Mouse (Mus musculus) cerebellum, postnatal 4 days (tissue): ENCODE results near the gene Tfr2.

Source experiments
- DNase-seq, 2 experiments: peaks; one replicate each; pipeline ENCODE4 v3.0.0; 2022; ENCODE audit warnings: low spot score in 2 of 2, mixed read lengths in 1 of 2

Gene Tfr2

DNA sequence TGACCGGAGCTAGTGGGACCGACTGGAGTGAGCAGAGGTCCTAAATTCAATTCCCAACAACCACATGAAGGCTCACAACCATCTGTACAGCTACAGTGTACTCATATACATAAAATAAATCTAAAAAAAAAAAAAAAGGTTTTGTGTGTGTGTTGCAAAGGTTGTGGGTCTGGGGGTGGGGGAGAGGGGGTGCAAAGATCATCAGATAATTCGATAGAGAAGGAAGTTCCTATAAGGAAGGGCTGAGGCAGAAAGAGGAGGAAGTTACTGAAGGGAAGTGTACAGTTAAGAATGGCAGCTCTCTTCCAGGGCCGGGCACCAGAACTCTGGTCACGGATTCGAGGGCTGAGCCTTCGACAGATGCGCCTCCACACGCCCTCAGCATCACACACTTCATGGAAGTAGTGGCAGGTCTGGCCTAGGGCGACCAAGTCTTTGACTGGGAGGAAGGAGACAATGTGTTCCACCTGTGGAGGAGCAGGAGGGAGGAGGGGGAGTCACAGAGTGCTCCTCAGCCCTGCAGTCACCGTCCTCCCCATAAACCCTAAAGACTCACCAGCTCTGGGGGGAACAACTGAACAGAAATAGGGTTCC, 54.4 kb downstream of the Tfr2 start:
- DNase-seq, result no peak

DNA sequence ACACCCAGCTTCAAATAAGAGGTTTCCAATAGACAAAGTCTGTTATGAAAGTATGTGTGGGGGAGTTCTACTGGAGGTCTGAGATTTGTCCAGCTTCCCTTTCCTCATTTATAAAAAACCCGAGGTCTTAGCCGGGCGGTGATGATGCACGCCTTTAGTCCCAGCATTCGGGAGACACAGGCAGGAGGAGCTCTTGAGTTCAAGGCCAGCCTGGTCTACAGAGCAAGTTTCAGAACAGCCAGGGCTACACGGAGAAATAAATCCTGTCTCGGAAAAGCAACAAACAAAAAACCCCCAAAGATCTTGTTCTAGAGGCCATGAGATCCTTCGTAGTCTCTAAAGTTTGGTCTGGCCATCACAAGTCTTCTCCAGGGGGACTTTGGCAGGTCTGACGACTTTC, 58.4 kb downstream of the Tfr2 start:
- no peak for DNase-seq

GRCm38 (mm10) chr5:137628498-137629305, 59.1 kb downstream of the Tfr2 start, which contains the start of the genes Fbxo24, Lrch4 and Gm20605:
TSS of gene Fbxo24 (minus strand) at chr5:137629002.
TSS of gene Lrch4 (plus strand) at chr5:137629121.
TSS of gene Gm20605 (plus strand) at chr5:137629175.
- DNase-seq, result peak; percentile 96 to 99

DNA sequence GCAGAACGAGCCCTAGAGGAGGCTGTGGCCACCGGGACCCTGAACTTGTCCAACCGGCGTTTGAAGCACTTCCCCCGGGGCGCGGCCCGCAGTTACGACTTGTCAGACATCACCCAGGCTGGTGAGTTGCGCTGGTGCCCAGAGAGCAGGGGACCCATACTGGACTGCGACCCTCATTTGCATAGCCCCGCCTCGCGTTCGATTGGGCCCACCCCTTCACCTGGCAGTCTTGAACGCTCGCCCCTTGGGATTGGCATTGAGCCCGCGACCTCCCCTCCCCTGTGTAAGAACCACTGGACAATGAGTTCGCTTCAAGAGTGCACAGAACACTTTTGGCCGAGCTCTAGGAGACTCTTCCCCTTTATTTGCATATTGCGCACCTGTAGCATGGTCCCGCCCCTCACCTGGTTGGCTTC, 59.7 kb downstream of the Tfr2 start:
- DNase-seq, result no peak

- no peak for DNase-seq
Measured at GRCm38 (mm10) chr5:137629906-137630545, 60.4 kb downstream of the Tfr2 start.

DNA sequence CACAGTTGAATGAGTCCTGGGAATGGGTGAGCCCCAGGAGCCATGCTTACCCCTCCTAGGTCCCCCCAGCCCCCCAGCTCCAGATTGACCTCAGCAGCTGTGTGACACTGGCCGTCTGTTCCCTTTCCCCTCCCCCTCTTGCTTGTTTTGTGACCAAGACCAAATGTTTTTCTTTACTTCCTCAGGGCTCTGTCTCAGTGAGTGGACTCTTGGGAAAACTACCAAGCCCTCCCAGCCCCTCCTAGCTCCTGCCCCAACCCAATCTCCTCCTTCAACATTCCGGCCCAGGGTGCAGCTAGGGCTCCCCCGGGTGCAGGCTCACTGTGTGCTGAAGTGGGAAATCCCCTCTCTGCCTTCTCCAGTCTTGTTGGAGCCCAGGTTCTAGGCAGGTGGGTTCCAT, 61.0 kb downstream of the Tfr2 start:
- DNase-seq, result no peak

DNA sequence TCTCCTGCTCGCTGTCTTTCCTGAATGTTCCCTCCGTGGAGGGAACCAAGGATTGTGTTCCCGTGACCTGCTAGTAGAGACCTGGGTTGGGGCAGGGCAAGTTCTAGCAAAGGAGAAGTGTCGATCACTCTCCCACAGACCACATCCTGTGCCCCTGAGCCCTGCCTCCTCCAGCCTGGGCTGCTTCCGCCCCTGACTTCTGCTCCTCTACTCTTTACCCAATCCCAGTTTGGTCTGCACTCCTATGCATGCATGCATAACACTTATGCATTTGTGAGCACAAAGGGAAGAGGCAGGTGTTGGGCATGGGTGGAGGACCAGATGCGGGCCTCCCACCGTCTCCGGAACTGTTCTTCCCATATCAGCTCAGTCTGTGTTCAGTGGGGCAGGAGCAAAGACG, 61.5 kb downstream of the Tfr2 start:
- DNase-seq, result no peak

- no peak for DNase-seq
Measured at GRCm38 (mm10) chr5:137631591-137631990, 62.0 kb downstream of the Tfr2 start.

- DNase-seq, result no peak
Measured at GRCm38 (mm10) chr5:137633397-137634084, 63.9 kb downstream of the Tfr2 start.
